Mouse (Mus musculus) R1 (cell line): ENCODE results near the gene Atp6ap1.
A peak's percentile ranks its signal among the peaks of the same experiment; 100 is the strongest.

ENCODE experiments used
- DNase-seq: peaks from one replicate; pipeline ENCODE4 v3.0.0-alpha.2; 2018; ENCODE audit warnings: low read depth, low spot score

Atp6ap1 gene

GRCm38 (mm10) chrX:74296538-74297448 lies at the start of gene Atp6ap1:
TSS of gene Atp6ap1 (plus strand) at chrX:74297097.
- peak; percentile 96 for DNase-seq

DNA sequence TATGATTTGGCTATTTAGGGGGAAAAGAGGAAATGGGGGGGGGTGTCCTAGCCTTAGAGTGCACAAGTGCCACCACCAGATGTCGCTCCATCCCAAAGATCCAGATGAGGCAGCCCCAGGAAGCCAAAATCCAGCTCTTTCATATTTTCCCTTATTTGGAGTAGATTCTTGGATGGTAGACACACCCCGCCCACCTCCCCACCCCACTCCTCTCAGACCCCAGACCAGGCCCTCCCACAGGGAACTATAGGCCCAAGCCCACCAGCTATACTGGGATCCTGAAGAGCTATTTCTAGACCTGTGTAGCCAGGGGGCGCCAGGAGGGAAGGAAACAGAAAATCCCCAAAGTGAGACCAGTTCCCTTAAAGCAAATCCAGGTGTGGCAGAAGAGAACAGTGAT lies 48.2 kb upstream of the Atp6ap1 start:
- DNase-seq = peak; percentile 84

- peak; percentile 59 for DNase-seq
These were observed 47.3 kb upstream of the Atp6ap1 start, which contains the start of gene Flna for GRCm38 (mm10) chrX:74249615-74250014. TSS of gene Flna (minus strand) at chrX:74249820.

- peak; percentile 98 for DNase-seq
These were observed 42.6 kb upstream of the Atp6ap1 start, which contains the start of gene Emd for GRCm38 (mm10) chrX:74254153-74254887. TSS of gene Emd (plus strand) at chrX:74254687.

DNA sequence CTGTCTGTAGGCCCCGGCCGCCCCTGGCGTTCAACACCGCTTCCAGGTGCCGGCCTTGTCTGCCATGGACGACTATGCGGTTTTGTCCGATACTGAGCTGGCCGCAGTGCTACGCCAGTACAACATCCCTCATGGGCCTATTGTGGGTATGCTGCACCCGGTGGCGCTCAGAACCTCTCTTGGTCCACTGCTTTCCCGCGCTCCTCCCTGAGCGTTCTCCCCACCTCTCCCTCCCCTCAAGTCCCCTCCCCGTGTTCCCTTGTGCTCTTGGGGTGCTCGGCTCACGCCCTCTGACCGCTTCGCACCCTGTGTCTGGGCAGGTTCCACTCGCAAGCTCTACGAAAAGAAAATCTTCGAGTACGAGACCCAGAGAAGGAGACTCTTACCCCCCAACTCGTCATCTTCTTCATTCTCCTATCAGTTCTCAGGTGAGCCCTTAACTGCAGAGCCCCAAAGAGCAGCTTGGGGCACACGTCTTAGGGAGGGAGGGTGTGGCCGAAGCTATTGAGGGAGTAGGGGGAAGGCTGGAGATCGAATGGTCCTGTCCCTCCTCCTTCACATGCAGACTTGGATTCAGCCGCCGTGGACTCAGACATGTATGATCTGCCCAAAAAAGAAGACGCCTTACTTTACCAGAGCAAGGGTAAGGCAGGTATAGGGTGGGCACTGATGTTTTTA lies 41.9 kb upstream of the Atp6ap1 start:
- peak; percentile 28 for DNase-seq

DNA sequence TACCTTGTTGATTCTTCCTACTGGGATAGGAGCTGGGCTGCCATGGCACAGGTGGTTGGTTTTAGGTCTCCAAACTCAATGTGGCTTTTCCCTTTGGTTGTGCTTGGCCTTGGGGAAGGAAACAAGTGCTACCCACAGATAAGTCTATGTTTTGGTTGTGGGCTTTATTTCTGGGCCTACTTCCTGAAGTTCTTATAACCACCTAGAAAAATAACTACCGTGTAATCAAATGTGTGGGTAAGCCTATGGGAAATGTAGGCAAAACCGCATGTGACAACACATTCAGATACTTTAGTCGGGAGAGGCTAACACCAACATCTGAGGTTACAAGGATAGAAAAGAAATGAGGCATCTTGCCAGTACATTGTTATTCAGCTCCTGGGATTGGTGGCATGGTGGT lies 39.2 kb upstream of the Atp6ap1 start:
- no peak for DNase-seq

GRCm38 (mm10) chrX:74269736-74270061 lies 27.2 kb upstream of the Atp6ap1 start:
- DNase-seq = no peak

DNA sequence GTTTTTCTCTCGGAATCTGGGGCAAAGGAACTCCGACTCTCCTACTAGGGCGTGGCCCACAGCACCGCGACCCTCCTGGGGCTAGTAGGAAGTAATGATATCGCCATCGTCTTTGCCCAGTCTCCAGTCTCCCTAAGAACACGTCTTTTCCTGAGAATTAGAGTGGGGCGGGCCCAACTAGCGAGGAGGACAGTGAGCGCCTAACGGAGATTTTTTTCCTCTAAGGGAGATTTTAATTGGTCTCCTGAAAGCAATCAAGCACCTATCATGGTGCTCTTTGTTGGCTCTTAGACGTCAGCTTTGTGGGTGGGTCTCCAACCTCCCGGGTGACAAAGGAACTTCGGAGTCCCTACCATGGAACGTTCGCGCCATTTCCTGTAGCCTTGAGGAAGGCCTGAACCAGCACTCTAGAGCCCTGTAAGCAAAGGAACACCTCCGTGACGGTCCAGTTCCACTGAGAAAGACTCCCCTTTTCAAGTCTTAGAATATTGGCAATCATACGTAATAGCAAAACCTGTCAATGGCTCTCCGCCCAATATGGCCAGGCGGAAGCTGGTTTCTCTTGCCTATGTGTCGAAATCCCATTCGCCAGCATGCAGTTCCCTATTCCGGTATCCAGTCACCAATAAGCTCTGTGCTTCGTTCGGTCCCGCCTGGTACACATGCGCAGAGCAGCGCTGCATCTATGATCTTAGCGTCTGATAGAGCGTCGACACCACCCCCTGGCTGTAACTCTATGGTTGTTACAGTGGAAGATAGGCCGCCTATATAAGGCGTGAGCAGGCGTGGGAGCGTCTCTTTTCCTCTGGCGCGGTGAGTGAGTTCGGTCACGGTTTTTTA lies 26.6 kb upstream of the Atp6ap1 start, which contains the start of gene Rpl10:
TSS of gene Rpl10 (plus strand) at position 751 of the 840 bp plus-strand sequence.
- DNase-seq = peak; percentile 98

GRCm38 (mm10) chrX:74270902-74271551 lies 25.9 kb upstream of the Atp6ap1 start:
- peak; percentile 50 for DNase-seq

DNA sequence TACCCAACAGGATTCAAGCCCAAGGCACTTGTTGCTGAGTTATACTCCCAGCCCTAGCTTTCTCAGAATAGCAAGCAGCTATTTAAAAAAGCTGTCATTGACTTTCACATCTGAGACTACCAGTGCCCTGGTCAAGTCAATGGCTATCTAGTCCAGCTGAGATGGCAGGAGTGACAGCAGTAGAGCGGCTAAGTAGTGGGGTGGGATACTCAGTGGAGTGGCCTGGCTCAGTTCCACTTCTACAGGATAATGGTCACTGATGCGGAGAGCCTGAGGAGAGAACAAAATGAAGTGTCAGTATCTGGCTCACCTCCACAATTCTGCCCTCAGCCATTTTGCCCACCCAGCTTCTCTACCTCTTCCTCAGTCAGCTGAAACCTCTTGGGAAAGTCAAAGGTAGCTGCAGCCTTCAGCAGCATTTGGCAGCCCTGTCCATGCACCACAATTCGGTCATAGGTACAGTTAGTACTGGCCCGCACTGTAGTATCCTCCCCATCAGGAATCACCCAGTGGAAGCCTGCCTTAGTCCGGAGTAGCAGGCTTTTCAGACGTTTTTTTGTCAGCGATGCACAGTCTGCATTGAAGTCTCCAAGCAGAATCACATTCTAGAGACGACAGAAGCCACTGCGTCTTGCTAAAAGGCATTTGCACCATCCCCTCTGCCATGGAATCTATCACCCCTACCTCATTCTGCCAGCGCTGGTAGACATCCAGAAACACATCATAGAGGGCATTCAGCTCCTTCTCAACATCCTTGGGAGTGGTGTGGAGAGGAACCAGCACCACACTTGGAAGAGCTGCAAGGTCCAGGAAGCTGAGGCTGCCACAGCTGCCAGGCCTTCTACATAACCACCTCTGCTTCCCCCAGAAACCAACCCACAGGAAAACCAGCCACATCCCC lies 23.2 kb upstream of the Atp6ap1 start:
- peak; percentile 46 for DNase-seq

- no peak for DNase-seq
These were observed 19.0 kb upstream of the Atp6ap1 start for GRCm38 (mm10) chrX:74277916-74278315.

GRCm38 (mm10) chrX:74281041-74281731 lies 15.7 kb upstream of the Atp6ap1 start:
- no peak for DNase-seq

DNA sequence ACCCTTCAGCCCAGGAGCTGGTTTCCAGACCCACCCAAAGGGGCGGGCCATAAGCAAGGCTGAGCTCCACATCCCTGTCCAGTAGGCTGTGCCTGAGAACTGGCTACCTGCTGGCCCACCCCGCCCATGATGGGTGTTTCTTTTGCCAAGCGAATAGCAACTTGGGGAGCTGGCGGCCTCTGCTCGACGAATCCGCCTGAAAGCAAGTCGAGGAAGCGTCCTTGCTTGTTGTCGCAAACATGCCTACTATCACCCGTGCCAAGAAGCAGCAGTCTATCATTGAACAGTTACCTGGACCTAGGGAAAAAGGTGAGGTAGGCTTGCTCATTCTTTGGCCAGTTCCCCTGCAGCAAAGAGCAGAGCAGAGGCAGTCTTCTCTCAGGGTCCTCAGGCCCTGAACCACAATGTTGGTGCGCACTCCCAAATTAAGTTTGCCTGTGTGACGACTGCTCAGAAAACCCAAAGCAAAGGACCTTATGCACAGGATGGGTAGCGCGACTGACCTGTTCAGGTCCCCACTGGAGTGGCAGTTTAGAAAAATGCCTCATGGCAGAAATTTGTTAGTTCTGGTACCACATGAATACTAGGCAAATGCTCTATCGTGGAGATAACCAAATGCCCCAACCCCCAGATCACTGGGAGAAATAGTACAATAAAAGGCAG lies 15.0 kb upstream of the Atp6ap1 start, which contains the start of the genes Taz and Dnase1l1:
TSS of gene Taz (plus strand) at position 181 of the 663 bp plus-strand sequence.
TSS of gene Dnase1l1 (minus strand) at position 606 of the 663 bp plus-strand sequence.
- peak; percentile 94 for DNase-seq

- peak; percentile 92 for DNase-seq
These were observed 14.4 kb upstream of the Atp6ap1 start for GRCm38 (mm10) chrX:74282395-74283091.

DNA sequence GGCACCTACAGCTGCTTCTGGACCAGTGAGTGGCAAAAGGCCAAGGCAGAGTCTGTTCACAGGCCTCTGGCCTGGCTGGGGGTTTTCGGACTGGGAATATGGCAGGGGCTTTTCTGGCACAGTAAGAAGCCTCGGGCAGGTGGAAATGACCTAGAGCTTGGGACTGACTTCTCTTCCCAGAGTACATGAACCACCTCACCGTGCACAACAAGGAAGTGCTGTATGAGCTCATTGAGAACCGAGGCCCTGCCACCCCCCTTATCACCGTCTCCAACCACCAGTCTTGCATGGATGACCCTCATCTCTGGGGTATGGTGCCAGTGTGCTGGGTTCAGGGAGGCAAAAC lies 13.8 kb upstream of the Atp6ap1 start:
- no peak for DNase-seq

GRCm38 (mm10) chrX:74293431-74293830 lies 3.5 kb upstream of the Atp6ap1 start:
- DNase-seq = no peak

DNA sequence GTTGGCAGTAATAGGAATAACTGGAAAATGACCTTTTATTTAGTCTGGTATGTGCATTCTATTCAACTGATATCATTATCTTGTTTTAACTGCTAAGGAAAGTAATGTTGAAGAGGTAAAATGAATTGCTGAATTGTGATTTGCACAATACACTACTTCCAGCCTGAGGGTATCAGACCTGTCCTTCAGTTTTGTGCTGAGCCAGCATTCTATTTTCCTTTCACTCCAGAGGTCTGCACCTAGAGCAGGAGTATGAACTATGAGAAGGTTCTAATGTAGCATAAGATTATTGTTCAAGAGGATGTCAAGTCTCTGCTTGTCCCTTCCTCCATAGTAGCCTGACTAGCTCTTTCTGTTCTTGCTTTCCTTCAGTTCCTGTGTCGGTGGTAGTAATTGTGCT lies 1.5 kb downstream of the Atp6ap1 start:
- DNase-seq = no peak

- DNase-seq = no peak
These were observed 2.8 kb downstream of the Atp6ap1 start for GRCm38 (mm10) chrX:74299721-74300120.
